Mouse (Mus musculus): ENCODE results near the gene P2rx1. TPM values are rescaled to one million over a fixed set of nuclear protein-coding genes. Genes with fewer than 3 reads are reported as not detected.

P2rx1 gene
- polyA plus RNA-seq, 1 experiment = 0.44 TPM

GRCm38 (mm10) chr11:73036889-73037288, 38.0 kb downstream of the P2rx1 start:
- Histone ChIP-seq H3K4me3 (ENCODE audit: control insufficient read depth, low read depth, low read length) (no peak overlapping the region), H3K27me3 (ENCODE audit: control insufficient read depth, insufficient read depth, low read length) (no peaks in the 10 kb centered on the region), H3K36me3 (ENCODE audit: control insufficient read depth, insufficient read depth, low read length) (no peaks in the 10 kb centered on the region), H3K4me1 (ENCODE audit: control insufficient read depth, insufficient read depth, low read length) (no peaks in the 10 kb centered on the region), H3K27ac (ENCODE audit: control insufficient read depth, insufficient read depth, low read depth, low read length) (no peak overlapping the region)
- TF ChIP-seq POLR2A (IDR thresholded peaks at IDR 0.05; ENCODE audit: control insufficient read depth, low read depth, low read length) (no peak), CTCF (IDR thresholded peaks at IDR 0.05; ENCODE audit: control insufficient read depth, insufficient read depth, insufficient replicate concordance, low read depth, low read length) (no peak)

DNA sequence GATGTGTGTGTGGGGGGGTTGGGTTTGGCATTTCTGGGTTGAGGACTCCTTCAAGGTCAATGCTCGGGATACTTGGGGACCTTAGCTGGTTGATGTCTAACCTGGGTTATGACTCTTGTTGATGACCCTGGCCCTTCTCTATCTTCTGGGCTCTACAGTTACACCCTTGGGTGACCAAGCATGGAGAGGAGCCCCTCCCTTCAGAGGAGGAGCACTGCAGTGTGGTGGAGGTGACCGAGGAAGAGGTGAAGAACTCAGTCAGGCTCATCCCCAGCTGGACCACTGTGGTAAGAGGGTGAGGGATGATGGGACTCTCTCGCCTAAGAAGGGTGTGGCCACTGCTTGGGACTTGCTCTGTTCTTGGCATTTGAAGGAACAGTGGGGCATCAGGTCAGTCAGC, 38.8 kb downstream of the P2rx1 start:
- Histone ChIP-seq H3K36me3 (ENCODE audit: control insufficient read depth, insufficient read depth, low read length) (no peaks in the 10 kb centered on the region), H3K4me1 (ENCODE audit: control insufficient read depth, insufficient read depth, low read length) (no peaks in the 10 kb centered on the region), H3K27me3 (ENCODE audit: control insufficient read depth, insufficient read depth, low read length) (no peaks in the 10 kb centered on the region), H3K4me3 (ENCODE audit: control insufficient read depth, low read depth, low read length) (no peak overlapping the region), H3K27ac (ENCODE audit: control insufficient read depth, insufficient read depth, low read depth, low read length) (no peak overlapping the region)
- no peak for TF ChIP-seq CTCF (IDR thresholded peaks at IDR 0.05; ENCODE audit: control insufficient read depth, insufficient read depth, insufficient replicate concordance, low read depth, low read length)
- no peak for TF ChIP-seq POLR2A (IDR thresholded peaks at IDR 0.05; ENCODE audit: control insufficient read depth, low read depth, low read length)

- TF ChIP-seq CTCF (IDR thresholded peaks at IDR 0.05; ENCODE audit: control insufficient read depth, insufficient read depth, insufficient replicate concordance, low read depth, low read length) (peak; percentile 34; the same call in 1 of the 2 replicates), POLR2A (IDR thresholded peaks at IDR 0.05; ENCODE audit: control insufficient read depth, low read depth, low read length) (no peak)
- Histone ChIP-seq H3K4me3 (ENCODE audit: control insufficient read depth, low read depth, low read length) (no peak overlapping the region), H3K4me1 (ENCODE audit: control insufficient read depth, insufficient read depth, low read length) (no peaks in the 10 kb centered on the region), H3K36me3 (ENCODE audit: control insufficient read depth, insufficient read depth, low read length) (no peaks in the 10 kb centered on the region), H3K27ac (ENCODE audit: control insufficient read depth, insufficient read depth, low read depth, low read length) (no peak overlapping the region), H3K27me3 (ENCODE audit: control insufficient read depth, insufficient read depth, low read length) (no peaks in the 10 kb centered on the region)
Measured at GRCm38 (mm10) chr11:73039102-73039799, 40.3 kb downstream of the P2rx1 start.

DNA sequence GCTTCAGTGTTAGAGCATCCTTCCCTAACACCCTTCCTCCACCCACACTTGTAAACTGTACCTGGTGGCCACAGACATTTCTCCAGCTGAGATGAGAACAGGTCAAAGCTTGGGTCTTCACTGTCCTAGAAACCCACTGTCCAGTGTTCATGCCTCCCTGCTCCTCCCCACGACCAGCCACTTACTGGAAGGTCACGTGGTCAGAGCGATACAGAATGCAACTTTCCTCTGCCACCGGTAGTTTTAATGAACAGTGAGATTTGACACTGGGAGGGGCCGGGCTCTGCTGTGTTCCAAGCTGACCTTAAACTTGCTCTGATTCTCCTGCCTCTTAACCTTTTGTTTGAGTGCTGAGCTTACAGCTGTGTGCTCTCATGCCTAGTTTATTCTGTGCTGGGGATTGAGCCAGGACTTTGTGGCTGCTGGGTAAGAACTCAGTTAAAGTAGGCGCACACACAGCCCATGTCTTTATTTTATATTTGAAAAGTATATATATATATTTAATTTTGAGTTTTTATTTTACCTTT, 45.4 kb downstream of the P2rx1 start:
- no peak overlapping the region for H3K27ac ChIP-seq (ENCODE audit: control insufficient read depth, insufficient read depth, low read depth, low read length)
- no peaks in the 10 kb centered on the region for H3K27me3 ChIP-seq (ENCODE audit: control insufficient read depth, insufficient read depth, low read length)
- no peak for TF ChIP-seq CTCF (IDR thresholded peaks at IDR 0.05; ENCODE audit: control insufficient read depth, insufficient read depth, insufficient replicate concordance, low read depth, low read length)
- H3K36me3 ChIP-seq (ENCODE audit: control insufficient read depth, insufficient read depth, low read length) = no peaks in the 10 kb centered on the region
- H3K4me1 ChIP-seq (ENCODE audit: control insufficient read depth, insufficient read depth, low read length) = peaks cover 11% of the 10 kb centered on the region
- H3K4me3 ChIP-seq (ENCODE audit: control insufficient read depth, low read depth, low read length) = no peak overlapping the region

DNA sequence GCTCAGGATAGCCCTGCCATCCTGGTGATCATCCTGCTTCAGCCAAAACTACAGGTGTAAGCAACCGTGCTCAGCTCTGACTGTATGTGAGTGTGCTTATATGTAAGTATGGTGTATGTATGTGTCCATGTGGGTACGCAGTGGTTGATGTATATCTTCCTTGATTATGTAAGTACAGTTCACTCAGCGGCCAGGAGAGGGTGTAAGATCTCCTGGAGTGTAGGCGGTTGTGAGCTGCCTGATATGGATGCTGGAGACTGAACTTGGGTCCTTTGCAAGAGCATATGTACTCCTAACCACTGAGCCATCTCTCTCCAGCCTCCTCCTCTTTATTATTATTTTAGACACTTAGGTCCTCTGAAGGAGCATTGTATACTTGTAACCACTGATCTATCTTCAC, 45.9 kb downstream of the P2rx1 start:
- H3K4me3 ChIP-seq (ENCODE audit: control insufficient read depth, low read depth, low read length) = no peak overlapping the region
- no peak overlapping the region for H3K27ac ChIP-seq (ENCODE audit: control insufficient read depth, insufficient read depth, low read depth, low read length)
- no peaks in the 10 kb centered on the region for H3K27me3 ChIP-seq (ENCODE audit: control insufficient read depth, insufficient read depth, low read length)
- H3K36me3 ChIP-seq (ENCODE audit: control insufficient read depth, insufficient read depth, low read length) = no peaks in the 10 kb centered on the region
- peaks cover 11% of the 10 kb centered on the region for H3K4me1 ChIP-seq (ENCODE audit: control insufficient read depth, insufficient read depth, low read length)
- TF ChIP-seq CTCF (IDR thresholded peaks at IDR 0.05; ENCODE audit: control insufficient read depth, insufficient read depth, insufficient replicate concordance, low read depth, low read length) = no peak
- TF ChIP-seq POLR2A (IDR thresholded peaks at IDR 0.05; ENCODE audit: control insufficient read depth, low read depth, low read length) = no peak

GRCm38 (mm10) chr11:73047542-73047996, 48.7 kb downstream of the P2rx1 start, which contains the start of gene Ncbp3:
Gene Ncbp3 (plus strand): TSS chr11:73047783.
- Histone ChIP-seq H3K36me3 (ENCODE audit: control insufficient read depth, insufficient read depth, low read length) (no peaks in the 10 kb centered on the region; the same call in 1 of the 2 replicates), H3K4me1 (ENCODE audit: control insufficient read depth, insufficient read depth, low read length) (peaks cover 11% of the 10 kb centered on the region), H3K27ac (ENCODE audit: control insufficient read depth, insufficient read depth, low read depth, low read length) (peak within 1 kb of the TSS; percentile 96), H3K4me3 (ENCODE audit: control insufficient read depth, low read depth, low read length) (peak within 1 kb of the TSS; percentile 99), H3K27me3 (ENCODE audit: control insufficient read depth, insufficient read depth, low read length) (no peaks in the 10 kb centered on the region)
- peak; percentile 82; the same call in 1 of the 2 replicates for TF ChIP-seq POLR2A (IDR thresholded peaks at IDR 0.05; ENCODE audit: control insufficient read depth, low read depth, low read length)
- TF ChIP-seq CTCF (IDR thresholded peaks at IDR 0.05; ENCODE audit: control insufficient read depth, insufficient read depth, insufficient replicate concordance, low read depth, low read length) = peak; percentile 69; the same call in 1 of the 2 replicates

DNA sequence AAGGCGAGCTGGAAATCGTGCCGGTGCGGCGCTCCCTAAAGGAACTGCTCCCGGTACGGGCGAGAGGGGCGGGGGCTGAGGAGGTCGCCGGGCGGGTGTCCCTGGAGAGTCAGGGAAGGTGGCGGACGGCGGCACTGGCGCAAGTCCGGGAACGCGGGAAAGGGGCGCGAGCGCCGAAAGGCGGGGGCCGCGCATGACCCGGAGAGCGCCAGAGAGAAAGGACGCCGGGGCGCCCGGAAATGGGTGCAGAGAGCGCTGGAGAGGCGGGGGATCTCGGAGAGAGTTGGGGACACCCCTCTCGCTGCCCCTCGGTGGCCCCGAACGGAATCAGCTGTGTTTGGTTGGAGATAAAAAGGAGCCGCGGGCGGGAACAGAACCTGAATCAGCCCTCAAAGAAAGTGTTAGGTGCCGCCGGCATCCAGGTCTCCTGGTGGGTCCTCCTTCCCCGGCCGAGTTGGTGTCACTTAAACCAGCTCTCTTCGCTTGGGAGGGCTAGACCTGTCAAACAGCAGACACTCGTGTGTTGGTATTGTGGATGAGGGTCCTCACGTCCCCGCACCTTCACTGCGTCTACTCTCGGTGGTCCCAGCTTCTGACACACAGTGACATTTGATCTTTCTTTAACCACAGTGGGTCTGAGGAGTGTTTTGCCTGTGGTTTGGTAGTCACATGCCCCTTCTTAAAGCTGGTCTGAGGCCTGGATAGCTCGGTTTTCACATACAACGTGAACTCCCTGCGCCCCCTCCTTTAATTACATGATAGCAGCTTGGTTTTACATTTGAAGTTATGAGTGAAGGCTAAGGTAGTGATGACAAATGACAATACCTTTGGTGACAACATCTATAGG, 49.4 kb downstream of the P2rx1 start:
- no peak for TF ChIP-seq POLR2A (IDR thresholded peaks at IDR 0.05; ENCODE audit: control insufficient read depth, low read depth, low read length)
- no peaks in the 10 kb centered on the region for H3K27me3 ChIP-seq (ENCODE audit: control insufficient read depth, insufficient read depth, low read length)
- H3K4me3 ChIP-seq (ENCODE audit: control insufficient read depth, low read depth, low read length) = peak overlapping the region; percentile 99
- no peaks in the 10 kb centered on the region; the same call in 1 of the 2 replicates for H3K36me3 ChIP-seq (ENCODE audit: control insufficient read depth, insufficient read depth, low read length)
- peaks cover 11% of the 10 kb centered on the region for H3K4me1 ChIP-seq (ENCODE audit: control insufficient read depth, insufficient read depth, low read length)
- H3K27ac ChIP-seq (ENCODE audit: control insufficient read depth, insufficient read depth, low read depth, low read length) = peak overlapping the region; percentile 96
